Mouse (Mus musculus): ENCODE data around the gene Gna12.

Gene Gna12

GRCm38 (mm10) chr5:140829081-140829910, 935 bp downstream of the Gna12 start:
- in situ Hi-C loops (cut with MboI; ENCODE audit: low pct_unique_long_range_greater_than_20kb in 1 of 2, low sequenced_read_pairs in 2 of 2, unreplicated experiment in 1 of 2): no loop called here

GRCm38 (mm10) chr5:140828363-140828762, 1.9 kb downstream of the Gna12 start:
- in situ Hi-C loops (cut with MboI; ENCODE audit: low pct_unique_long_range_greater_than_20kb in 1 of 2, low sequenced_read_pairs in 2 of 2, unreplicated experiment in 1 of 2): no loop called here

- in situ Hi-C loops (cut with MboI; ENCODE audit: low pct_unique_long_range_greater_than_20kb in 1 of 2, low sequenced_read_pairs in 2 of 2, unreplicated experiment in 1 of 2): no loop called here
Measured at GRCm38 (mm10) chr5:140827896-140828295, 2.3 kb downstream of the Gna12 start.

DNA sequence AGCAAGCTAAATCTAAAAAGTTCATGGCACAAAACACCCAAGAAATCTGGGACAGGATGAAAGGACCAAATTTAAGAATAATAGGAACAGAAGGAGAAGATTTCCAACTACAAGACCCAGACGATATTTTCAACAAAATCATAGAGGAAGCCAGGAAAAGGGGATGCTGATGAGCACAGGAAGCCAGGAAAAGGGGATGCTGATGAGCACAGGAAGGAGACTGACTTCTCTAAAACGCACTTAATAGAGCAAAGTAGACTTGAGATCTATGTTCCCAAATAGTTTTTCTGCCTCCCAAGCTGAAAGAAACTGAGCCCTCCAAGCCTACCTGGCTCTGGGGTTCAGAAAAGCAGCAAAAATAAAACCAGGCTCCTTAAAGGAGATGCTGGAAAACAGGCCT, 2.8 kb downstream of the Gna12 start:
- in situ Hi-C loops (cut with MboI; ENCODE audit: low pct_unique_long_range_greater_than_20kb in 1 of 2, low sequenced_read_pairs in 2 of 2, unreplicated experiment in 1 of 2): no loop called here

GRCm38 (mm10) chr5:140826796-140827195, 3.4 kb downstream of the Gna12 start:
- in situ Hi-C loops (cut with MboI; ENCODE audit: low pct_unique_long_range_greater_than_20kb in 1 of 2, low sequenced_read_pairs in 2 of 2, unreplicated experiment in 1 of 2): no loop called here

DNA sequence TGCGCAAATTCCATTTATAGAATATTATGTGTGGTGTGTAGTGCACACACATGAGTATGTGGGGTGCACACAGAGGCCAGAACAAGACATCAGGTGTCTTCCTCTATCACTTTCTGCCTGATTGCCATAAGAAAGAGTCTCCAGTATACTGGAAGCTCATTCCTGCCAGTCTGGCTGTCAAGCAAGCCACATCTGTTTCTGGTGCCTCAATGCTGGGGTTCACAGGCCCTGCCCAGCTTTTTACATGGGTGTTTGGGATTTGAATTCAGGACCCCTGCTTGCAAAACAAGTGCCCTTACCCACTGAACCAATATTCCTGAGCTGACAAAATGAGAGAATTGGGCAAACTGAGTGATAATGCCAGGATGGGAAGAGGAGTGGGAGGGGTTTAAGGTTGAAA, 4.1 kb downstream of the Gna12 start:
- in situ Hi-C loops (cut with MboI; ENCODE audit: low pct_unique_long_range_greater_than_20kb in 1 of 2, low sequenced_read_pairs in 2 of 2, unreplicated experiment in 1 of 2): no loop called here

DNA sequence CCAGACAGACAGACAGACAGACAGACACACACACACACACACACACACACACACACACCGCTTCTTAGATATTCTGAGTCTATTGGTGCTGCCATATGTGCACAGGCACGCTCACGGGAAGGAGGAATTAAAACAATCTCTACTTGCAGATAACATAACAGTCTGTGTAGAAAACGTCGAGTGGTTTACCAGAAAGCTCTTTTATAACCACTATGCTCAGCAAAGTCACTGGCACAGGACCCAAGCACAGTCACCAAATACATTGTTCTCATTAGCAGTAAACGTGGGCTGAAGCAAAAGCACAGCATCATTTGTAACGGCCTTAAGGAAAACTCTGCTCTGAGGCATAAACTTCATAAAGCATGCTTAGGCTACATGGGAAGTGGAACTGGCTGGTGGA, 6.1 kb downstream of the Gna12 start:
- in situ Hi-C loops (cut with MboI; ENCODE audit: low pct_unique_long_range_greater_than_20kb in 1 of 2, low sequenced_read_pairs in 2 of 2, unreplicated experiment in 1 of 2): no loop called here

- in situ Hi-C loops (cut with MboI; ENCODE audit: low pct_unique_long_range_greater_than_20kb in 1 of 2, low sequenced_read_pairs in 2 of 2, unreplicated experiment in 1 of 2): no loop called here
Measured at GRCm38 (mm10) chr5:140823386-140823785, 6.8 kb downstream of the Gna12 start.

- in situ Hi-C loops (cut with MboI; ENCODE audit: low pct_unique_long_range_greater_than_20kb in 1 of 2, low sequenced_read_pairs in 2 of 2, unreplicated experiment in 1 of 2): no loop called here
Measured at GRCm38 (mm10) chr5:140821951-140822350, 8.3 kb downstream of the Gna12 start.

DNA sequence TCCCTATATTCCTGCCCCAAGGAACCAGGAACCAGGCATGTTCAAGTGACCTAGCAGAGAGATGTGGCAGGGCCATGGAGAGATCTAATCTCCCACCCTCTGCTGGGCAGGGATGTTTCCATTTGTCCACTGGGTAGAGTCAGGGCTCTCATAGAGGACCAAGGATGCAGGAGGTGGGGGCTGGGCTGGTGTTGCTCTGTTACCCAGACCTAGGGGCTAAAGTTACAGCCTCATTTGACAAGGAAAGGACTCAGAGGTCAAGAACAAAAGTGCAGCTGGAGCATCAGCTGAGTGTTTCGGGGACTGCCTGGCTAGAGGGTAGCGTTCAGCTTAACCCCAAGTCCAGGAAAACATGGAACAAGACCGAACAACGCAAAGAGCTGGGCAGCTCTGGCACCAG, 9.7 kb downstream of the Gna12 start:
- in situ Hi-C loops (cut with MboI; ENCODE audit: low pct_unique_long_range_greater_than_20kb in 1 of 2, low sequenced_read_pairs in 2 of 2, unreplicated experiment in 1 of 2): no loop called here

GRCm38 (mm10) chr5:140819594-140819993, 10.6 kb downstream of the Gna12 start:
- in situ Hi-C loops (cut with MboI; ENCODE audit: low pct_unique_long_range_greater_than_20kb in 1 of 2, low sequenced_read_pairs in 2 of 2, unreplicated experiment in 1 of 2): no loop called here

DNA sequence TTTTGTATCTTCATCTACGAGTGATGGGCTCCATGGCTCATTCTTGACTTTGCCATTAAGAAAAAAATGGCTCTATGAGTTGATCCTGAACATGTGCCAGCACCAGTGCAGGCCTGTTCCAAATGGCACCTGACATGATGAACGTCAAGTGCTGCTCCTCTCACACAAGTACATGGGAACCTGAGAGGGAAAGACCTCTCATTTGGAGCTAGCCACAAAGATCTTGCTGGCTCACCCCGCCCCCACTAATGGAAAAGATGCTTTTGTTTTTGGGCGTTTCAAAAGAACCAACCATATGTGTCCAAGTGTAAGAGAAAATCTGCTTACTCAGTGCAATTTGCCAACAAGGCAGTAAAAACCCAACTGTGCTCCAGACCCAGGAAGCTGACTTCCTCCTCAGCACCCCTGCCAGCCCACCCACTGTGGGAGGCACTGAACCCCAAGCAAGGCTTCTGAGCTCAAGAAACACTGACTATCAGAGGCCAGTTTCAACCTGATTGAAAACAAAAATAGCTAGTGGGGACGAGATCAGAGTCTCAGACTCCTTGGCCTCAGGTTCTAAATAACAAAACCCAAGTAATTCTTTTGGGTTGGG, 11.7 kb downstream of the Gna12 start:
- in situ Hi-C loops (cut with MboI; ENCODE audit: low pct_unique_long_range_greater_than_20kb in 1 of 2, low sequenced_read_pairs in 2 of 2, unreplicated experiment in 1 of 2): no loop called here

DNA sequence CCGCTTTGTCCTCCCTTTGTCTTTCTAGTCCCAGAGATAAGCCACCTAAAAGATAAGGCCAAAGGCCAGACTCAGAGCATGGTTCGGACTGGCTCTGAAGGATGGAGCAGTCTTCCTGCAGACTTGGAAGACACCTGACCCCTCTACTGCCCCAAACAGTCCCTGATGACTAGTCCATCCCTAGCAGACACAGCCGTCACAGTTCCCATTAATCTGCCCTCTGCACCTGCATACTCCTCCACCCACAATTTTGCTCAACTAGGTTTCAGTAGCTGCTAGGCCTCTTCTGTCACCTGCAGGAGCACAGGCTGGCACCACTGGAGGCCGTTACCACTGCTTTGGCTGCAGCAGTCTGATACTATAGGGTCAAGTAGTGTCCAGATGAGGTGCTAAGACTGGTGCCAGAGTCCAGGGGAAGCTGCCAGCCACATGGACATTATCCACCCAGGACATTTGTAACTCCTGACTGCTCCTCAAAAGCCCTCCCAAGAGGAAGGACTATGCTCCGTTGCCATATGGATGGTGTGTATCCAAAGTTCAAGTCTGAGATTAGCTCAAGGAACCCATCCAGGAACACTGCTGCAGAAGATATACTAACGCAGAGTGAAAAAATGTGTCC, 13.2 kb downstream of the Gna12 start:
- in situ Hi-C loops (cut with MboI; ENCODE audit: low pct_unique_long_range_greater_than_20kb in 1 of 2, low sequenced_read_pairs in 2 of 2, unreplicated experiment in 1 of 2): no loop called here

GRCm38 (mm10) chr5:140816008-140816407, 14.2 kb downstream of the Gna12 start:
- in situ Hi-C loops (cut with MboI; ENCODE audit: low pct_unique_long_range_greater_than_20kb in 1 of 2, low sequenced_read_pairs in 2 of 2, unreplicated experiment in 1 of 2): no loop called here

DNA sequence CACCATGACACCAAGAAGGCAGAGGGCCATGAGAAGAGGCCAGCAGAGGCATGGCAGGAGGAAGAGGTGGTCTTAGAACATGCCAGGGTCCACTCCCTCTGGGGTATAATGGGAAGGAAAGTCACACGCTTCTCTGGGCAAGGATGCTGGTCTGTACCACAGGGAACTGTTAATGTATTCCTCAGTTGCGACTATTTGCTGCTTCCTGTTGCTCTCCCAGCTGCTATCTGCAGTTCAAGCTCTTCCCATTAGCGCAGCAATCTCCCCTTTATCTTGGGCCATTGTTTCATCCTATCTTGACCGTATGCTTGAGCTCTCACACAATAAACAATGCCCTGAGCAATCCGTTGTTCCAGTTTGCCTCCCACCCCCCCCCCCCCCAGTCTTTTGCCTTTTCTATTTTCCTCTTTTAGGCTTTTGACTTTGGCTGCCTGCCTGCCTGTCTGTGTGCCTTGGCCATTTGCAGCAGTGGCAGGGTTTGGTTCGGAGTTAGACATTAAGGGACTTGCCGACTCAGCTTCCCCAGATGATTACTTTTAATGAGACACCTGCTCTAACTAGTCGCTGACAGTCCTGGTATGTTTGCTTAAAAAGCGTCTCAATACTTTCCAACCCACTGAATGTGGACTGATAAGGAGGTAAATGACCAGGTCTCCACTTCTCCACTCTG, 15.0 kb downstream of the Gna12 start:
- in situ Hi-C loops (cut with MboI; ENCODE audit: low pct_unique_long_range_greater_than_20kb in 1 of 2, low sequenced_read_pairs in 2 of 2, unreplicated experiment in 1 of 2): no loop called here

- in situ Hi-C loops (cut with MboI; ENCODE audit: low pct_unique_long_range_greater_than_20kb in 1 of 2, low sequenced_read_pairs in 2 of 2, unreplicated experiment in 1 of 2): no loop called here
Measured at GRCm38 (mm10) chr5:140814403-140814802, 15.8 kb downstream of the Gna12 start.

GRCm38 (mm10) chr5:140812699-140813098, 17.5 kb downstream of the Gna12 start:
- in situ Hi-C loops (cut with MboI; ENCODE audit: low pct_unique_long_range_greater_than_20kb in 1 of 2, low sequenced_read_pairs in 2 of 2, unreplicated experiment in 1 of 2): no loop called here

DNA sequence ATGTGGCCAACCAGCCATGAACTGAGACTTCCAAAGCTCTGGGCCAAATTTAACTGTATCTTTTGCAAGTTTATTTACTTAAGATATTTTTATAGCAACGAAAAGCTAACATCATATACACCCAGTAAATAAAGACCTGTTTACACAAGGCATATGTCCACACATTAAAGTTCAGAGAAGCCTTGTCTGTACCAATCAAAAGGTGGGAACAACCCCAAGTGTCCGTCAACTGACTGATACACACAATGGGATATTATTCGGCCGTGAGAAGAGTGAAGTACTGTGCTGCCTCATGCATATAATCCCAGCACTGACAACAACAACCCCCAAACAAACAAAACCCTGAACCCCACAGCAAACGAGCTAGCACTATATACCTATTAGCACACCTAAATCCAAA, 18.2 kb downstream of the Gna12 start:
- in situ Hi-C loops (cut with MboI; ENCODE audit: low pct_unique_long_range_greater_than_20kb in 1 of 2, low sequenced_read_pairs in 2 of 2, unreplicated experiment in 1 of 2): no loop called here

DNA sequence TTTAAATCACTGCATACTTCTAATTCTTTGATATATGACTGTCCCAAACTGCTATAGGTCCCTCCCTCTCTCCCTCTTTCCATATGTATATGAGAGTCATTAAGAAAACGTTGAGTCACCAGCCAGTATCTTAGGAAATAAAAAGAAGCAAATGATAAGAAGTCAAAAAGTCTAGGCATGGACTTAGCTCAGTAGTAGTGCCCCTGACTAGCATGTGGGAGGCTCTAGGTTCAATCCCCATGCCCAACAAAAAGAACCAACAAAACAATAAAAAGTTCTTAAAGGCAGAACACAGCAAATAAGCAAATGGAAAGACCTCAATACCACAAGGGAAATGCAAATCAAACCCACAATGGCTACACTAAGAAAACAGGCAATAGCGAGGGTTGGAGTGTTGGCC, 18.8 kb downstream of the Gna12 start:
- in situ Hi-C loops (cut with MboI; ENCODE audit: low pct_unique_long_range_greater_than_20kb in 1 of 2, low sequenced_read_pairs in 2 of 2, unreplicated experiment in 1 of 2): no loop called here

All from mouse embryonic stem cell (cell line).